Comparison of ENCODE assay signal across 19 mouse cellular contexts in the genomic region with DNA sequence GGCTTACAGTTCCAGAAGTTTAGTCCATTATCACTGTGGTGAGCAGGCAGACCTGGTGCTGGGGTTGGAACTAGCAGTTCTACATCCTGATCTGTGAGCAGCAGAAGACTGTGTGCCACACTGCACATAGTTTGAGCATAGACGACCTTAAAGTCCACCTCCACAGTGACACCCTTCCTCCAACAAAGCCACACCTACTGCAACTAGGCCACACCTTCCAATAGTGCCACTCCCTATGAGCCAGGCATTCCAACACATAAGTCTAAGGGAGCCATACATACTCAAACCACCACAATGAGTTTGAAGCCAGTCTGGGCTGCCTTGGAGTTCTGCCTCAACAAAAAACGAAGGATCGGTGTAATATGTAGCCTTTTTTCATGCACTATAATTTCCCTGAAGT.
"Had no signal": no experiment of that assay in that cellular context is flagged by ENCODE, and none has a peak within 500 bp of the region (broad histone marks: within the 10 kb centered on the region; RNA-seq: fewer than 3 reads in every experiment).

No protein-coding gene starts in this region.

- DNase-seq: liver, postnatal 0 days; lung, embryonic 14.5 days; lung, postnatal 10 days; lung, postnatal 4 days; midbrain, embryonic 14.5 days; retina, postnatal 1 day; right cerebral cortex, adult 18-20 months; right cerebral cortex, postnatal 25 days; right cerebral cortex, postnatal 4 days; spleen, adult 18-20 months; thymus, adult 2 months; thymus, postnatal 25 days; thymus, postnatal 4 days had no signal

- ATAC-seq: liver, postnatal 0 days; midbrain, embryonic 16.5 days had no signal

- H3K36me3 ChIP-seq: midbrain, embryonic 12.5 days; neural tube, embryonic 13.5 days; neural tube, embryonic 15.5 days had no signal

- H3K27ac ChIP-seq: midbrain, embryonic 10.5 days; midbrain, embryonic 12.5 days; neural tube, embryonic 13.5 days; neural tube, embryonic 15.5 days had no signal

- H3K27me3 ChIP-seq: midbrain, embryonic 12.5 days; neural tube, embryonic 13.5 days; neural tube, embryonic 15.5 days had no signal

- H3K9me3 ChIP-seq: midbrain, embryonic 10.5 days; midbrain, embryonic 12.5 days; neural tube, embryonic 13.5 days; neural tube, embryonic 15.5 days had no signal

- H3K4me2 ChIP-seq: lung, embryonic 14.5 days; midbrain, embryonic 12.5 days; neural tube, embryonic 13.5 days; neural tube, embryonic 15.5 days had no signal

- H3K4me3 ChIP-seq: midbrain, embryonic 10.5 days; midbrain, embryonic 12.5 days; myocyte; neural tube, embryonic 13.5 days; neural tube, embryonic 15.5 days had no signal

- H3K9ac ChIP-seq: liver, postnatal 0 days; lung, embryonic 14.5 days; midbrain, embryonic 12.5 days; neural tube, embryonic 13.5 days; neural tube, embryonic 15.5 days had no signal
